Mouse (Mus musculus) colon, adult 2 months (tissue): Measurements from ENCODE around the gene Gin1. TPM values are rescaled to one million over a fixed set of nuclear protein-coding genes. Genes with fewer than 3 reads are reported as not detected.

Experiments
- polyA plus RNA-seq: library from polyadenylated mRNA; depleted of rRNA; stranded (reverse); fragments of >200 nt; gene quantifications from 2 replicates; pipeline ENCODE4 v1.2.3, GENCODE M21; 2012; rRNA removed

Gene Gin1
- 1.1 and 1.2 TPM in 2 replicates for polyA plus RNA-seq

GRCm38 (mm10) chr1:97769904-97770753, at the start of gene Gin1, which contains the start of gene Ppip5k2:
Gin1 (plus strand) TSS chr1:97770172.
Ppip5k2 (minus strand) TSS chr1:97770411.

Other genes with a start within 250 kb of the Gin1 start
- gene D1Ertd622e, start 108.1 kb upstream of the Gin1 start, polyA plus RNA-seq, result 39.8 and 45.7 TPM in 2 replicates
- gene Ppip5k2, start 239 bp downstream of the Gin1 start, polyA plus RNA-seq, result 2.3 and 4.1 TPM in 2 replicates